Mouse (Mus musculus): ENCODE data around the gene Cdkl5. TPM values are rescaled to one million over a fixed set of nuclear protein-coding genes. Genes with fewer than 3 reads are reported as not detected.

Cdkl5 gene
- total RNA-seq, 1 experiment from 2014 or later: 19.2 TPM

Other genes starting within 250 kb of the Cdkl5 start
- 0.15 TPM in 1 of 2 replicates, not detected in the other for gene Rs1, start 226.7 kb downstream of the Cdkl5 start, total RNA-seq (2021)
- 0.76 and 0.82 TPM in 2 replicates for gene Gja6, start 87.7 kb downstream of the Cdkl5 start, total RNA-seq (2021)
- 2.4 and 3.4 TPM in 2 replicates for gene Scml2, start 122.5 kb upstream of the Cdkl5 start, total RNA-seq (2021)

Data from adrenal gland, postnatal 25 days (tissue).